Mouse (Mus musculus): ENCODE measurements around the gene Zbed3. TPM values are rescaled to one million over a fixed set of nuclear protein-coding genes. Genes with fewer than 3 reads are reported as not detected.

Zbed3 gene
- polyA plus RNA-seq (2015; fragmentation: Nextera tagmentation; extraction: Ambion mirVana), result 10.6 and 14.7 TPM in 2 replicates

DNA sequence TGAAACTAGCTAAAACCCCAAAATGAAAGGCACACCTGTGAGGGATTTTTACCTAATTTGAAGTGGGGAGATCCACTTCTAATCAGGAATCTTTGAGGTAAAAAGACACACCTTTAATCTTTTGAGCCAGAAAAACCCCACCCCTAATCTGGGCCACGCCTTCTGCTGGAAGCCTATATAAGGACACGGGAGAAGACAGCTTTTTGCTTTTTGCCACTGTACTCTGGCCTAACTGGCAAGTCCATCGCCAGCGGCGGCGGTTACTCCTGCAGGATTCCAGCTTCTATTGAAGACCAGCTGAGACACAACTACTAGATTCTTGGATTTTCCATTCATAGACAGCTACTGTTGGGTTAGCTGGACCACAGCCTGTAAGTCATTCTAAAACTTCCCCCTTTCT lies at the start of gene Zbed3:
Gene Zbed3, plus strand, starts transcription at position 213 of the 400 bp plus-strand sequence.

DNA sequence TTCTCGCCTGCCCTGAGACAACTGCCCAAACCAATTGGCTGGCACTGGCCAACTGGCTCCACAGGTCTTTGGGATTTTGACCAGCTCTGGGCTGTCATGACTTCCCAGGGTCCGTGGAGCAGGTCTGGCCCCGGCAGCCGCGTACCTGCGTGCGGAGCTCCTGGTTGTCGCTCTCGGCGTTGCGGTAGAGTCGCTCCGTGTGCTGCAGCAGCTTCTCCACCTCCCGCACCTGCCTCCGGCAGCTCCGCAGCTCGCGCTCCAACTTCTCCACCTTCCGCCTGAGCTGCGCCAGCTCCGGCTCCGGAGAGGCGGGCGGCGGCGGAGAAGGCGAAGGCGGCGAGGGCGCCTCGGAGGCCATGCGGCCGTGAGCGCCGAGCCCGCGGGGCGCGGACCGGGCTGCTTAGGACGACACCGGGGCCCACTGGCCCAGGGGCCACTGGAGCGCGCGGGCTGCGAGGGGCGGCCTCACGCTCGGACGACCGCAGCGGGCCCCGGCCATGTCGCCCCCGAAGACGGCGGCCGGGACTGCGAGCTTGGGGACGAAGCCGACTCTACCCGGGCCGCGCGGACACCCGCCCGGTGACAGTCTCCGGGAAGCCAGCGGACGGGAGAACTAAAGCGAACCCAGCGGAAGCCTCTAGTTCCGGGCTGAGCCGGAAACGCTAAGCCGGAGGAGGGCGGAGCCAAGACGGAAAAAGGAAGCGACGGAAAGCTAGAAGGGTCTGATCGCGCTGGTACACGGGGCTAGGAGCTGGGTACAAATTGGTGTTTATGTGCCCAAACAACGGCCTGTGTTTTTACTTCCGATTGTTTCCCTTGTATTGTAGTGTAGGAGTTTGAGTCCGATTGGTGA lies 51.5 kb downstream of the Zbed3 start, which contains the start of gene Aggf1:
Gene Aggf1, minus strand, starts transcription at position 652 of the 853 bp plus-strand sequence.

Other genes with a start within 250 kb of the Zbed3 start
- 0.42 and 0.75 TPM in 2 replicates for gene Pde8b, start 73.3 kb upstream of the Zbed3 start, polyA plus RNA-seq (2015; fragmentation: Nextera tagmentation; extraction: Ambion mirVana)
- 23.9 and 25.3 TPM in 2 replicates for gene Aggf1, start 51.7 kb downstream of the Zbed3 start, polyA plus RNA-seq (2015; fragmentation: Nextera tagmentation; extraction: Ambion mirVana)
- gene Crhbp, start 121.3 kb downstream of the Zbed3 start, polyA plus RNA-seq (2015; fragmentation: Nextera tagmentation; extraction: Ambion mirVana), result 0.22 TPM in 1 of 2 replicates, not detected in the other
- not detected in 2 replicates for gene S100z, start 155.1 kb downstream of the Zbed3 start, polyA plus RNA-seq (2015; fragmentation: Nextera tagmentation; extraction: Ambion mirVana)
- 0.08 TPM in 2 replicates for gene F2rl1, start 201.6 kb downstream of the Zbed3 start, polyA plus RNA-seq (2015; fragmentation: Nextera tagmentation; extraction: Ambion mirVana)